Comparison of ENCODE assay signal across 10 mouse cellular contexts in the genomic region with DNA sequence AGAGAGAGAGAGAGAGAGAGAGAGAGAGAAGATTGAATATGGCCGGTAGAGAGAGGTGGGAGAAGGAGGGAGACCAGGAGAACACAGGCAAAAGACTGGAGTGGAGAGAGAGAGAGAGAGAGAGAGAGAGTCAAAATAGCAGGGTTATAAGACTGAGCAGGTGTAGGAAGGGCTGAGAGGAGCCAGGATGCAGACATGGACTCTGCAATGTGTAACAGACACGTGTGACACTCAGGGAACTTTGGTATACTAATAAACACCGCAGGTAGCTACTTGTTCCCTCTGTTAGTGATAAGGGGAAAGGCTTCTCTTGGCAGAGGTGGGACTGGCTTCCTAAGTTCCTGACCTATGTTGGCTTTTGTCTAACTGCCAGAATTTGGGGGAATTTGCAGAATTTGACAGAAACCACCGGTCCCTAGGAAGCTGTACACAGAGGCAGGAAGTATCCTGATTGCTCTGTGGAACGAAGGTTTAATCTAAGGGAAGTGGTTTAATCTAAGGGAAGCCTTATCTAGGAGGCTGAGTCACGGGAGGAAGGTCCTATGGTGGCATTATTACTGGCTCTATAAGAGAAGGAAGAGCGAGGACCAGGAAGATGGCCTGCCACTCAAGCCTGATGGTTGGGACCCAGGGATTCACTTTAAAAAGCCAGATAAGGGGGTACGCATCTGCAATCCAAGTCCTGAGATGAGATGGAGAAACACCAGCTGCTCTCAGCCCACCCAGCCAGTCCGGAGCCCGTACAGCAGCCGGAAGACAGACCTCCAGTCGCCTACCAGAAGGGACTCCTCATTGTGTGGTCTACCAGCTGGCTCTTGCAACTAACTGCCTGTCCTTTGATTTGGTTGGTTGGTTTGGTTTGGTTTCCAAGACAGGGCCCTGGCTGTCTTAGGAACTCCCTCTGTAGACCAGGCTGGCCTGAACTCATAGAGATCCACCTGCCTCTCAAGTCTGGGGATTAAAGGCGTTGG. TPM values are rescaled to one million over a fixed set of nuclear protein-coding genes. Genes with fewer than 3 reads are reported as not detected.
DNase-seq lines count a peak whose midpoint lies in the region; ATAC-seq and TF ChIP-seq lines count a peak whose summit lies in the region.
"Had no signal": no experiment of that assay in that cellular context is flagged by ENCODE, and none has a peak within 500 bp of the region (broad histone marks: within the 10 kb centered on the region; RNA-seq: fewer than 3 reads in every experiment).

No protein-coding gene starts in this region.

- H3K79me2 ChIP-seq in liver, adult 2 months (ENCODE audit: control insufficient read depth, insufficient read depth, low read length), result no peaks in the 10 kb centered on the region

- H3K4me1 ChIP-seq in liver, adult 2 months (ENCODE audit: control insufficient read depth, insufficient read depth, low read length), result peaks cover 11% of the 10 kb centered on the region
- peaks cover 26% of the 10 kb centered on the region for H3K4me1 ChIP-seq in heart, embryonic 12.5 days (replicated peaks)

- ATAC-seq in heart, embryonic 12.5 days (ENCODE audit: insufficient number of reproducible peaks, low FRiP score), result peak; percentile 47; the same call in 1 of the 2 replicates
- ATAC-seq: Patski had no signal

- TF ChIP-seq CTCF in liver, adult 2 months (IDR thresholded peaks at IDR 0.05; ENCODE audit: low read depth, low read length), result no peak

- TF ChIP-seq POLR2A in liver, adult 2 months (IDR thresholded peaks at IDR 0.05; ENCODE audit: extremely low read depth, insufficient read depth, low read length), result no peak

- no peak overlapping the region for H3K9ac ChIP-seq in liver, adult 2 months (ENCODE audit: low read depth, low read length)
- peak overlapping the region; percentile 62; the same call in 1 of the 2 replicates for H3K9ac ChIP-seq in heart, embryonic 12.5 days

- no peaks in the 10 kb centered on the region for H3K9me3 ChIP-seq in heart, embryonic 12.5 days (replicated peaks)

- H3K36me3 ChIP-seq in liver, adult 2 months (ENCODE audit: control insufficient read depth, insufficient read depth, low read length), result no peaks in the 10 kb centered on the region
- no peaks in the 10 kb centered on the region for H3K36me3 ChIP-seq in heart, embryonic 12.5 days

- DNase-seq in liver, adult 2 months (ENCODE audit: extremely low read depth, low read depth, low spot score), result peak; percentile 33
- no peak for DNase-seq in liver
- peak; percentile 53 for DNase-seq in kidney, postnatal 14 days
- DNase-seq in neural tube, embryonic 10.5 days (ENCODE audit: extremely low spot score, low spot score), result peak; percentile 21
- DNase-seq in adrenal gland, postnatal 4 days (ENCODE audit: low spot score in 2 of 2), result no peak
- no peak for DNase-seq in Muller cell, postnatal 12 days (ENCODE audit: inconsistent ontology term)
- DNase-seq in gastrocnemius, adult 18-20 months (ENCODE audit: low spot score), result no peak

- H3K4me3 ChIP-seq in liver, adult 2 months (ENCODE audit: insufficient read depth, low read depth, low read length), result no peak overlapping the region
- peak overlapping the region; percentile 48; the same call in 1 of the 2 replicates for H3K4me3 ChIP-seq in heart, embryonic 12.5 days

- peak overlapping the region; percentile 83 for H3K4me2 ChIP-seq in heart, embryonic 12.5 days

- no peaks in the 10 kb centered on the region for H3K27me3 ChIP-seq in liver, adult 2 months (ENCODE audit: control insufficient read depth, insufficient read depth, low read length)
- no peaks in the 10 kb centered on the region for H3K27me3 ChIP-seq in heart, embryonic 12.5 days (replicated peaks)

- 70% methylated on average over 13 of the region's 13 CpGs for WGBS in liver, adult 2 months
- WGBS in heart, embryonic 12.5 days, result 45% methylated on average over 13 of the region's 13 CpGs

- peak overlapping the region; percentile 12 for H3K27ac ChIP-seq in liver, adult 2 months (replicated peaks; ENCODE audit: insufficient read depth, low read depth, low read length)
- peak overlapping the region; percentile 53 for H3K27ac ChIP-seq in heart, embryonic 12.5 days (ENCODE audit: poor library complexity, severe bottlenecking)

RNA-seq across cellular contexts. Expression of gene Mymx, which starts 27.3 kb away (rescaled TPM):
- not detected in 2 replicates for total RNA-seq in liver, adult 2 months (2014; rRNA removed)
- not detected in 2 replicates for polyA plus RNA-seq in liver, adult 2 months (2012; rRNA removed)
- polyA plus RNA-seq in heart, embryonic 12.5 days (2016; fragmentation: Nextera tagmentation; extraction: Ambion mirVana), result 0.24 and 0.92 TPM in 2 replicates
- total RNA-seq in adrenal gland, postnatal 4 days (2021), result 1 to 10 TPM; 1.6 to 4.0 TPM
- total RNA-seq in gastrocnemius, adult 18-20 months (2021), result not detected
- polyA plus RNA-seq: gonadal fat pad, adult 2 months; Patski had no signal

RNA-seq across cellular contexts. Expression of gene Slc29a1, which starts 29.8 kb away (rescaled TPM):
- 220 and 240 TPM in 2 replicates for total RNA-seq in liver, adult 2 months (2014; rRNA removed)
- polyA plus RNA-seq in liver, adult 2 months (2012; rRNA removed), result 618 and 693 TPM in 2 replicates
- polyA plus RNA-seq in heart, embryonic 12.5 days (2016; fragmentation: Nextera tagmentation; extraction: Ambion mirVana), result 68.3 and 74.1 TPM in 2 replicates
- total RNA-seq in adrenal gland, postnatal 4 days (2021), result 100 to 1,000 TPM; 138 to 145 TPM
- 10 to 100 TPM; 31.9 to 32.4 TPM for total RNA-seq in gastrocnemius, adult 18-20 months (2021)

RNA-seq across cellular contexts. Expression of gene Capn11, which starts 30.0 kb away (rescaled TPM):
- 0.13 TPM in 1 of 2 replicates, not detected in the other for total RNA-seq in liver, adult 2 months (2014; rRNA removed)
- polyA plus RNA-seq in liver, adult 2 months (2012; rRNA removed), result 0.02 TPM in 1 of 2 replicates, not detected in the other
- polyA plus RNA-seq in heart, embryonic 12.5 days (2016; fragmentation: Nextera tagmentation; extraction: Ambion mirVana), result 0.46 and 0.56 TPM in 2 replicates
- total RNA-seq in adrenal gland, postnatal 4 days (2021), result 1 to 10 TPM in 1 of 2 experiments, not detected in 1; 2.2 TPM
- under 1 TPM; 0.21 to 0.66 TPM for total RNA-seq in gastrocnemius, adult 18-20 months (2021)
- polyA plus RNA-seq: Patski had no signal

RNA-seq across cellular contexts. Expression of gene Hsp90ab1, which starts 56.1 kb away (rescaled TPM):
- 248 and 362 TPM in 2 replicates for total RNA-seq in liver, adult 2 months (2014; rRNA removed)
- polyA plus RNA-seq in liver, adult 2 months (2012; rRNA removed), result 226 and 272 TPM in 2 replicates
- 1,306 and 1,316 TPM in 2 replicates for polyA plus RNA-seq in heart, embryonic 12.5 days (2016; fragmentation: Nextera tagmentation; extraction: Ambion mirVana)
- total RNA-seq in adrenal gland, postnatal 4 days (2021), result 1,000 to 10,000 TPM; 1,575 to 1,663 TPM
- 1,000 to 10,000 TPM; 1,074 to 1,224 TPM for total RNA-seq in gastrocnemius, adult 18-20 months (2021)

RNA-seq across cellular contexts. Expression of gene Mrpl14, which starts 57.0 kb away (rescaled TPM):
- 86.3 and 111 TPM in 2 replicates for total RNA-seq in liver, adult 2 months (2014; rRNA removed)
- 224 and 259 TPM in 2 replicates for polyA plus RNA-seq in liver, adult 2 months (2012; rRNA removed)
- 128 and 129 TPM in 2 replicates for polyA plus RNA-seq in heart, embryonic 12.5 days (2016; fragmentation: Nextera tagmentation; extraction: Ambion mirVana)
- total RNA-seq in adrenal gland, postnatal 4 days (2021), result 100 to 1,000 TPM in 1 of 2 experiments, 10 to 100 TPM in 1; 95.6 to 103 TPM
- total RNA-seq in gastrocnemius, adult 18-20 months (2021), result 100 to 1,000 TPM; 119 to 165 TPM

Comparison
In these comparisons a context has a peak if more than half of its experiments do, and no peak if none do; other contexts are left out.
1. DNase-seq: peak in liver, adult 2 months (single experiment), kidney, postnatal 14 days (single experiment) and neural tube, embryonic 10.5 days (single experiment); none in liver (single experiment), adrenal gland, postnatal 4 days (0 of 2), Muller cell, postnatal 12 days (single experiment) and gastrocnemius, adult 18-20 months (single experiment).